ENCODE assay signal across 10 mouse cellular contexts in genomic region chr17:50735382-50735954, GRCm38 (mm10).
DNase-seq lines count a peak whose midpoint lies in the region; ATAC-seq and TF ChIP-seq lines count a peak whose summit lies in the region.
"Had no signal": no experiment of that assay in that cellular context is flagged by ENCODE, and none has a peak within 500 bp of the region (broad histone marks: within the 10 kb centered on the region; RNA-seq: fewer than 3 reads in every experiment).

No protein-coding gene starts in this region.

- no peak overlapping the region for H3K4me3 ChIP-seq in hindbrain, embryonic 10.5 days
- no peak overlapping the region for H3K4me3 ChIP-seq in hindbrain, embryonic 11.5 days (ENCODE audit: low read depth, low read length)
- no peak overlapping the region for H3K4me3 ChIP-seq in heart, adult 2 months
- H3K4me3 ChIP-seq in lung, embryonic 15.5 days = no peak overlapping the region
- H3K4me3 ChIP-seq in kidney, adult 2 months (ENCODE audit: insufficient read depth, low read depth, low read length) = no peak overlapping the region
- H3K4me3 ChIP-seq: hindbrain, embryonic 12.5 days had no signal

- DNase-seq in hindbrain, embryonic 10.5 days (ENCODE audit: low spot score) = no peak
- DNase-seq in hindbrain, embryonic 11.5 days (ENCODE audit: low spot score) = no peak
- DNase-seq in adipocyte (ENCODE audit: low spot score) = peak; percentile 57
- peak; percentile 62 to 77 for DNase-seq in heart, adult 2 months
- no peak for DNase-seq in kidney, adult 2 months
- no peak for DNase-seq in c-Kit-positive CD71-positive TER-119-positive erythroid progenitor cells, embryonic 14.5 days (ENCODE audit: low spot score)
- DNase-seq in thymus, postnatal 4 days = no peak
- DNase-seq: right cerebral cortex, postnatal 14 days had no signal

- peaks cover 10% of the 10 kb centered on the region; the same call in 1 of the 2 replicates for H3K36me3 ChIP-seq in hindbrain, embryonic 10.5 days
- no peaks in the 10 kb centered on the region for H3K36me3 ChIP-seq in hindbrain, embryonic 11.5 days (ENCODE audit: control insufficient read depth, insufficient read depth, low read length)
- peaks cover 3% of the 10 kb centered on the region for H3K36me3 ChIP-seq in heart, adult 2 months (ENCODE audit: control insufficient read depth, insufficient read depth, low read length)
- no peaks in the 10 kb centered on the region for H3K36me3 ChIP-seq in lung, embryonic 15.5 days
- H3K36me3 ChIP-seq in kidney, adult 2 months (ENCODE audit: control insufficient read depth, insufficient read depth, low read length) = no peaks in the 10 kb centered on the region; the same call in 1 of the 2 replicates

- no peak for TF ChIP-seq CTCF in heart, adult 2 months (IDR thresholded peaks at IDR 0.05)
- no peak for TF ChIP-seq CTCF in kidney, adult 2 months (conservative IDR thresholded peaks at IDR 0.05; ENCODE audit: insufficient read depth, insufficient read length, low read depth, low read length)

- WGBS in hindbrain, embryonic 10.5 days = 79% methylated on average over 4 of the region's 4 CpGs
- 75% methylated on average over 4 of the region's 4 CpGs for WGBS in hindbrain, embryonic 11.5 days
- WGBS in heart, adult 2 months = 47% methylated on average over 4 of the region's 4 CpGs
- WGBS in lung, embryonic 15.5 days = 58% methylated on average over 4 of the region's 4 CpGs
- 88% methylated on average over 4 of the region's 4 CpGs for WGBS in kidney, adult 2 months

- peaks cover 23% of the 10 kb centered on the region for H3K4me1 ChIP-seq in hindbrain, embryonic 10.5 days (replicated peaks)
- H3K4me1 ChIP-seq in hindbrain, embryonic 11.5 days (replicated peaks; ENCODE audit: control insufficient read depth, insufficient read depth, low read length) = 0 out of 2 replicates have a peak, but pooled peaks cover 2% of the 10 kb centered on the region
- H3K4me1 ChIP-seq in heart, adult 2 months (ENCODE audit: control insufficient read depth, insufficient read depth, low read length) = peaks cover 22% of the 10 kb centered on the region
- H3K4me1 ChIP-seq in lung, embryonic 15.5 days = peaks cover 27% of the 10 kb centered on the region
- H3K4me1 ChIP-seq in kidney, adult 2 months (ENCODE audit: control insufficient read depth, insufficient read depth, low read length) = no peaks in the 10 kb centered on the region

- no peaks in the 10 kb centered on the region for H3K9me3 ChIP-seq in hindbrain, embryonic 10.5 days
- no peaks in the 10 kb centered on the region for H3K9me3 ChIP-seq in hindbrain, embryonic 11.5 days (ENCODE audit: control insufficient read depth, low read length)
- H3K9me3 ChIP-seq in lung, embryonic 15.5 days = no peaks in the 10 kb centered on the region
- H3K9me3 ChIP-seq: hindbrain, embryonic 12.5 days had no signal

- TF ChIP-seq POLR2A in heart, adult 2 months (IDR thresholded peaks at IDR 0.05; ENCODE audit: insufficient read depth, low read depth, low read length) = peak; percentile 67
- TF ChIP-seq POLR2A in kidney, adult 2 months (IDR thresholded peaks at IDR 0.05; ENCODE audit: low read depth, low read length) = no peak

- H3K79me2 ChIP-seq in heart, adult 2 months (replicated peaks; ENCODE audit: control insufficient read depth, insufficient read depth, low read length) = no peaks in the 10 kb centered on the region

- H3K9ac ChIP-seq in hindbrain, embryonic 11.5 days (ENCODE audit: low read depth, low read length) = no peak overlapping the region
- peak overlapping the region; percentile 22; the same call in 1 of the 2 replicates for H3K9ac ChIP-seq in heart, adult 2 months (ENCODE audit: low read depth, low read length)
- no peak overlapping the region for H3K9ac ChIP-seq in lung, embryonic 15.5 days
- H3K9ac ChIP-seq: hindbrain, embryonic 12.5 days had no signal

- peak overlapping the region; percentile 59; the same call in 1 of the 2 replicates for H3K27ac ChIP-seq in hindbrain, embryonic 10.5 days
- no peak overlapping the region for H3K27ac ChIP-seq in hindbrain, embryonic 11.5 days (ENCODE audit: low read depth, low read length)
- peak overlapping the region; percentile 75 for H3K27ac ChIP-seq in heart, adult 2 months
- H3K27ac ChIP-seq in lung, embryonic 15.5 days = peak overlapping the region; percentile 69
- no peak overlapping the region for H3K27ac ChIP-seq in kidney, adult 2 months (ENCODE audit: insufficient read depth, low read depth, low read length)
- H3K27ac ChIP-seq: hindbrain, embryonic 12.5 days had no signal

- no peak overlapping the region for H3K4me2 ChIP-seq in hindbrain, embryonic 11.5 days (replicated peaks; ENCODE audit: low read depth, low read length)
- H3K4me2 ChIP-seq in lung, embryonic 15.5 days = no peak overlapping the region
- H3K4me2 ChIP-seq: hindbrain, embryonic 12.5 days had no signal

- intact Hi-C loops in heart, adult 2 months (cut with DNase I) = no loop called here

- no peaks in the 10 kb centered on the region for H3K27me3 ChIP-seq in hindbrain, embryonic 10.5 days (ENCODE audit: insufficient read depth, poor library complexity, severe bottlenecking)
- no peaks in the 10 kb centered on the region for H3K27me3 ChIP-seq in hindbrain, embryonic 11.5 days (ENCODE audit: control insufficient read depth, insufficient read depth, low read length)
- no peaks in the 10 kb centered on the region for H3K27me3 ChIP-seq in heart, adult 2 months (ENCODE audit: control insufficient read depth, insufficient read depth, low read length)
- H3K27me3 ChIP-seq in lung, embryonic 15.5 days = no peaks in the 10 kb centered on the region
- no peaks in the 10 kb centered on the region for H3K27me3 ChIP-seq in kidney, adult 2 months (replicated peaks; ENCODE audit: control insufficient read depth, insufficient read depth, low read length)
- H3K27me3 ChIP-seq: hindbrain, embryonic 12.5 days had no signal

- peak; percentile 83; the same call in 1 of the 2 replicates for TF ChIP-seq EP300 in heart, adult 2 months (IDR thresholded peaks at IDR 0.05; ENCODE audit: insufficient read depth, low read depth, low read length)

- ATAC-seq in hindbrain, embryonic 11.5 days (ENCODE audit: low FRiP score) = no peak
- peak; percentile 66 for ATAC-seq in lung, embryonic 15.5 days (ENCODE audit: borderline replicate concordance, extremely low read depth, low FRiP score, low TSS enrichment)

Comparison
In these comparisons a context has a peak if more than half of its experiments do, and no peak if none do; other contexts are left out.
1. H3K27ac ChIP-seq: peak in hindbrain, embryonic 10.5 days (single experiment), heart, adult 2 months (single experiment) and lung, embryonic 15.5 days (single experiment); none in hindbrain, embryonic 11.5 days (single experiment) and kidney, adult 2 months (single experiment).
2. DNase-seq: peak in adipocyte (single experiment) and heart, adult 2 months (2 of 2); none in hindbrain, embryonic 10.5 days (single experiment), hindbrain, embryonic 11.5 days (single experiment), kidney, adult 2 months (single experiment), c-Kit-positive CD71-positive TER-119-positive erythroid progenitor cells, embryonic 14.5 days (single experiment) and thymus, postnatal 4 days (single experiment).